Mouse (Mus musculus) kidney, postnatal 14 days (tissue): ENCODE data around the gene Bcl11a.

Experiments
- DNase-seq: peaks from one replicate; pipeline ENCODE4 v3.0.0; 2022; ENCODE audit warnings: mixed read lengths

Bcl11a gene

GRCm38 (mm10) chr11:24221601-24222307, 143.9 kb downstream of the Bcl11a start:
- no peak for DNase-seq
